In the genomic region with DNA sequence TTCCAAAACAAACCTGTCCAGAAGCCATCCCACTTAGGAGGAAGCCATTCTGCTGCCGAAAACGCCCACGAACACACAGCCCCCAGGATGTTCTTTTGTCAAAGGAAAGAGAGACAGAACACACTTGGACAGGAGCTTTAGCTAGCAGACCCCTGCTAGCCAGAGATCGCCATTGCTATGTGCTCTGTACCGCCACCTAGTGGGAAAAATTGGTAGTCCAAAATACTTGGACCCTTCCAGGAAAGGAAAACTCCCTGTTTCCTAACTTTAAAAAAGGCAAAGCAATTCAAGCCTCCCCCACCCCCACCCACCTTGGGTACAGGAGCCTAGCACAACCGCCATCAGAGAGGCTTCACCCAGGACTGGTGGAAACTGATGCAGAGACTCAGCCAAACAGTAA, we compare ENCODE assay signal across 10 mouse cellular contexts.
DNase-seq lines count a peak whose midpoint lies in the region; ATAC-seq lines count a peak whose summit lies in the region.
"Had no signal": no experiment of that assay in that cellular context is flagged by ENCODE, and none has a peak within 500 bp of the region (broad histone marks: within the 10 kb centered on the region; RNA-seq: fewer than 3 reads in every experiment).

No protein-coding gene starts in this region.

- WGBS in embryonic facial prominence, embryonic 11.5 days = 43% methylated on average over 6 of the region's 6 CpGs

- H3K9ac ChIP-seq in embryonic facial prominence, embryonic 11.5 days (replicated peaks; ENCODE audit: low read length) = no peak overlapping the region
- H3K9ac ChIP-seq: heart, embryonic 13.5 days had no signal

- no peak overlapping the region for H3K4me2 ChIP-seq in embryonic facial prominence, embryonic 11.5 days (ENCODE audit: low read depth, low read length)
- H3K4me2 ChIP-seq: heart, embryonic 13.5 days; liver, embryonic 11.5 days had no signal

- no peak overlapping the region for H3K27ac ChIP-seq in embryonic facial prominence, embryonic 11.5 days (replicated peaks; ENCODE audit: low read depth, low read length)
- H3K27ac ChIP-seq: heart, embryonic 13.5 days had no signal

- no peak overlapping the region for H3K4me3 ChIP-seq in embryonic facial prominence, embryonic 11.5 days (ENCODE audit: low read depth, low read length)
- H3K4me3 ChIP-seq: heart, embryonic 13.5 days had no signal

- H3K4me1 ChIP-seq in embryonic facial prominence, embryonic 11.5 days (ENCODE audit: control insufficient read depth, insufficient read depth, low read length) = no peaks in the 10 kb centered on the region
- H3K4me1 ChIP-seq: heart, embryonic 13.5 days had no signal

- H3K27me3 ChIP-seq in embryonic facial prominence, embryonic 11.5 days (ENCODE audit: control insufficient read depth, insufficient read depth, low read length) = no peaks in the 10 kb centered on the region
- H3K27me3 ChIP-seq: heart, embryonic 13.5 days had no signal

- intact Hi-C loops in heart, postnatal 25 days (cut with DNase I) = loop anchor here (10.0 kb wide), 2 partner anchors 129 to 251 kb away; no protein-coding TSS in a partner anchor

- DNase-seq in heart, postnatal 4 days = peak; percentile 54
- DNase-seq in heart, postnatal 25 days (ENCODE audit: low spot score) = no peak
- peak; percentile 8 for DNase-seq in right cerebral cortex, postnatal 4 days
- DNase-seq in right cerebral cortex, postnatal 14 days = no peak
- DNase-seq in embryonic facial prominence, embryonic 11.5 days (ENCODE audit: low spot score) = peak; percentile 72
- DNase-seq in testis, postnatal 10 days (ENCODE audit: low spot score) = peak; percentile 69
- DNase-seq in spleen, adult 12 weeks (ENCODE audit: low spot score) = no peak
- no peak for DNase-seq in right cerebral cortex, adult 18-20 months

- H3K36me3 ChIP-seq in embryonic facial prominence, embryonic 11.5 days (replicated peaks; ENCODE audit: control insufficient read depth, insufficient read depth, low read depth, low read length) = no peaks in the 10 kb centered on the region
- H3K36me3 ChIP-seq: heart, embryonic 13.5 days had no signal

- no peaks in the 10 kb centered on the region for H3K9me3 ChIP-seq in embryonic facial prominence, embryonic 11.5 days (replicated peaks; ENCODE audit: control insufficient read depth, low read length)
- H3K9me3 ChIP-seq: heart, embryonic 13.5 days had no signal

- no peak for ATAC-seq in embryonic facial prominence, embryonic 11.5 days (replicated peaks; ENCODE audit: insufficient number of reproducible peaks, low FRiP score, low TSS enrichment, low read depth)

Comparison
In these comparisons a context has a peak if more than half of its experiments do, and no peak if none do; other contexts are left out.
1. DNase-seq: peak in heart, postnatal 4 days (single experiment), right cerebral cortex, postnatal 4 days (single experiment), embryonic facial prominence, embryonic 11.5 days (single experiment) and testis, postnatal 10 days (single experiment); none in heart, postnatal 25 days (single experiment), right cerebral cortex, postnatal 14 days (single experiment), spleen, adult 12 weeks (single experiment) and right cerebral cortex, adult 18-20 months (single experiment).